Mouse (Mus musculus) c-Kit-positive CD71-positive TER-119-positive erythroid progenitor cells, embryonic 14.5 days (primary cell): Measurements from ENCODE around the gene Sprr2f.

Experiments used
- DNase-seq: peaks from one replicate; pipeline ENCODE4 v3.0.0-alpha.2; 2013; ENCODE audit warnings: low spot score

Gene Sprr2f

GRCm38 (mm10) chr3:92364887-92365286 is at the start of gene Sprr2f:
Sprr2f (plus strand) TSS chr3:92365187.
- DNase-seq, result no peak

DNA sequence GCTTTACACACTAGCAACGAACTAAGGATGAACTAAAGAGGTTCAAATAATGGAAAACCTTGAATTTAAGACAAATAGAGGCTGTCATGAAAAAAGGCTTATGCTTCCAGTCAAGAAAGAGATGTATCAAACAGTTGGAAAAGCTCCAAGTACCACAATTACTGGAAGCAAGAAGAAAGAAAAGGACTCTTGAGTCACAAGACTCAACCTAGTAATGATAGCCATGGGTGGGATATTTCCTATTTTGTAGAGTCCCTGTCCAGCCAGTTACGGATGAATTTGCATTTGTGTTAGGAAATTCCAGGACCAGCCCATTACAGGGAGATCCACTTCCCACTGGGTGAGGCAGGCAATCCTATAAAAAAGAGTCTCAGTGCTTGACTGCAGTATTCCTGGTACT is 48.7 kb upstream of the Sprr2f start, which contains the start of gene Sprr2b:
Gene Sprr2b (plus strand): TSS at position 301 of the 400 bp plus-strand sequence.
- DNase-seq, result no peak

DNA sequence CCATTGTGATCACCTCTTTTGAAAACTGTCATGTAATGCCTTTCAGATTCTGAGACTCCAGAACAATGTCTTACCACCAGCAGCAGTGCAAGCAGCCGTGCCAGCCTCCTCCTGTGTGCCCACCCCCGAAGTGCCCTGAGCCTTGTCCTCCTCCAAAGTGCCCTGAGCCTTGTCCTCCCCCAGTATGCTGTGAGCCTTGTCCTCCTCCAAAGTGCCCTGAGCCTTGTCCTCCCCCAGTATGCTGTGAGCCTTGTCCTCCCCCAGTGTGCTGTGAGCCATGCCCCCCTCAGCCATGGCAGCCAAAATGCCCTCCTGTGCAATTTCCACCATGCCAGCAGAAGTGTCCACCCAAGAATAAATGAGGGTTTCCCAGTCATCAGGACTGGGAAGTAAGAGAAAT is 47.6 kb upstream of the Sprr2f start:
- DNase-seq, result no peak

DNA sequence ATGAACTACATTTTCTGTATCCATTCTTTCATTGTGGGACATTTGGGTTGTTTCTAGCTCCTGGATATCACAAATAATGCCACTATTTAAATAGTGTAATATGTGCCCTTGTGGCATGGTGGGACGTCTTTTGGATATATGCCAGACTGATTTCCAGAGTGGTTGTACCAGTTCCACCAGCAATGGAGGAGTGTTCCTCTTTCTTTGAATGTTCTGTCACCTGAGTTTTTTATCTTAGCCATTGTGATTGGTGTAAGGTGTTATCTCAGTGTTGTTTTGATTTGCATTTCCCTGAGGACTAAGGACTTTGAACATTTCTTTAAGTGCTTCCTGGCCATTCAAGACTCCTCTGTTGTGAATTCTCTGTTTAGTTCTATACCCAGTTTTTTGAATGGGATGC is 28.7 kb upstream of the Sprr2f start:
- no peak for DNase-seq

DNA sequence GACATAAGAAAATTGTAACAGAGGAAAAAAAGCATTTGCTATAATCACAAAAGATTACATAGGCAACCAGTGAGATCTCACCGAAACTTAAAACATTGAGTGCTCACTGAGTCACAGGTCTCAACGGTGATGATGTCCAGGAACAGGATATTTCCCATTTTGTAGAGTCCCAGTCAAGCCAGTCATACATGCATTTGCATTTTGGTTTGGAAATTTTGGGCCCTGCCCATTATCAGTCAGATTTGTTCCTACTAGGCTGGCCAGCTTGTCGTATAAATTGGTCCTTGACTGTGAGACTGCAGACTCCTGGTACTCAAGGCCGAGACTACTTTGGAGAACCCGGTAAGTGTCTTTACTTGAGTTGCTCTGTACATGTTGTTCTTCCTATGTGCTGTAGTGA is 26.1 kb upstream of the Sprr2f start, which contains the start of gene Sprr2d:
Gene Sprr2d (plus strand): TSS at position 301 of the 400 bp plus-strand sequence.
- no peak for DNase-seq

DNA sequence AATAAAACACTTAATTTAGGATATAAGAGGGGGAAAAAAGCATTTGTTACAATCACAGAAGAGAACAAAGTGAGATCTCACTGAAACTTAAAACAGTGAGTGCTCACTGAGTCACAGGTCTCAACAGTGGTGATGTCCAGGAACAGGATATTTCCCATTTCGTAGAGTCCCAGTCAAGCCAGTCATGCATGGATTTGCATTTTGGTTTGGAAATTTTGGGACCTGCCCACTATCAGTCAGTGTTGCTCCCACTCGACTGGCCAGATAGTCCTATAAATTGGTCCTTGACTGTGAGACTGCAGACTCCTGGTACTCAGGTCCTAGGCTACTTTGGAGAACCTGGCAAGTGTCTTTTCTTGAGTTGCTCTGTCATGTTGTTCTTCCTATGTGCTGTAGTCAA is 13.1 kb upstream of the Sprr2f start, which contains the start of gene Sprr2e:
Gene Sprr2e (plus strand): TSS at position 301 of the 400 bp plus-strand sequence.
- DNase-seq, result no peak

GRCm38 (mm10) chr3:92361619-92362018 is 3.4 kb upstream of the Sprr2f start:
- DNase-seq, result no peak

DNA sequence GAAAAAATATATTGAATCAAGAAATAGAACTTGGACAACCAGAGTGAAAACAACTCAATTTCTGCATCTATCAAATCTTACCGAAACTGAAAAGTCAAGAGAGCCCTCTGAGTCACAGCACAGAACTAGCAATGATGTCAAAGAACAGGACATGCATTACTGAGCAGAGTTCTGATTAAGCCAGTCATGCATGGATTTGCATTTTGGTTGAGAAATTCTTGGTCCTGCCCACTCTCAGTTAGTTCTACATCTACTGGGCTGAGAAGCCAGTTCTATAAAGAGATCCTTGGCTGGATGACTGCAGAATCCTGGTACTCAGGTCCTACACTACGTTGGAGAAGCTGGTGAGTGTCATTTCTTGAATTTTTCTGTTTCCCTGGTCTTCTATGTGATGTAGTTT is 8.6 kb downstream of the Sprr2f start:
- DNase-seq, result no peak

DNA sequence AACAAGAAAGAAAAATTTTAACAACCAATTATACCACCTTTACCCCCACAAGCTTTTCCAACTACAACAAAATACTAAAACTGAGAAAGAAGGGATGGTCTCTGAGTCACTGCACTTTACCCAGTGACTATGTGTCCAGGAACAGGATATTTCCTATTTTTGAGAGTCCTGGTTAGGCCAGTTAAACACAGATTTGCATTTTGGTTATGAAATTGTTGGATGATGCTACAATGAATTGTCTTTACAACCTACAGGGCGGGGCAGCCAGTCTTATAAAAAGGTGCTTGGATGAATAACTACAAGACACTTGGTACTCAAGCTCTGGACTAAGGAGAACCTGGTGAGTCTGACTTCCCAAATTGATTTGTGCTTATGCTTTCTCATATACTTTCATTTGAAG is 20.4 kb downstream of the Sprr2f start, which contains the start of gene Sprr2h:
Gene Sprr2h (plus strand): TSS at position 301 of the 400 bp plus-strand sequence.
- no peak for DNase-seq

- no peak for DNase-seq
Measured at GRCm38 (mm10) chr3:92394301-92394700, 29.3 kb downstream of the Sprr2f start.

GRCm38 (mm10) chr3:92407691-92408090 is 42.7 kb downstream of the Sprr2f start, which contains the start of gene Sprr2i:
Sprr2i (plus strand) TSS chr3:92407991.
- DNase-seq, result no peak
